Mouse (Mus musculus) myocyte (in vitro differentiated cells): Measurements from ENCODE around the gene Npvf.

Experiments used
- E2F4 ChIP-seq: IDR thresholded peaks from one replicate; pipeline ENCODE4 v1.6.1; 2011; ENCODE audit warnings: mild to moderate bottlenecking, control low read depth, moderate library complexity; ENCODE audit not compliant: insufficient read depth
- POLR2A ChIP-seq: IDR thresholded peaks from one replicate; pipeline ENCODE4 v1.6.1; 2011; ENCODE audit warnings: low read depth, mild to moderate bottlenecking, control low read depth, moderate library complexity; ENCODE audit not compliant: insufficient read length
- TCF12 ChIP-seq: IDR thresholded peaks from one replicate; pipeline ENCODE4 v1.6.1; 2011; ENCODE audit warnings: mild to moderate bottlenecking, control low read depth; ENCODE audit not compliant: poor library complexity, insufficient read depth, severe bottlenecking
- USF1 ChIP-seq: IDR thresholded peaks from one replicate; pipeline ENCODE4 v1.6.1; 2011; ENCODE audit warnings: low read depth, mild to moderate bottlenecking, control low read depth, moderate library complexity

DNA sequence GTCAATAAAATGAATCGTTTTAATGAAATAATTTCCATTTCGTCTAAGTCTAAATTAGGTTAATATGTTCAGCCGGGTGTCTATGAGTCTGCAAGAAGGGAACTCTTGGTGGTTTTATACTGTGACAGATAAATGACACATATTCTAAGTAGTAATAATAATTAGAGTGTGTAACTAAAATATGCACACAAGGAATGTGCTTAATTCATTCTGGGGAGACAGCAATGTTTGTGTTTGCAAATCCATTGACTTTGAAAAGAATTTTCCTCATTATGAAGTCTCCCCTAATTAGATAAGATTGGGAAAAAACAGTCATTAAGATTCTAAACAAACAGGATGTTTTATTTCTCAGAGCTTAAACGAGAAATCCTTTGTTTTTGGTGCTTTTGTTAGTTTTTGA is at the start of gene Npvf:
- TF ChIP-seq TCF12, result no peak
- TF ChIP-seq USF1, result no peak
- TF ChIP-seq POLR2A, result no peak
- no peak for TF ChIP-seq E2F4
